Mouse (Mus musculus): ENCODE measurements around the gene Ndel1. TPM values are rescaled to one million over a fixed set of nuclear protein-coding genes. Genes with fewer than 3 reads are reported as not detected.

Gene Ndel1
- polyA plus RNA-seq, 1 experiment from 2014 or later: 67.7 TPM

- Histone ChIP-seq H3K27me3 (no peaks in the 10 kb centered on the region), H3K4me1 (no peaks in the 10 kb centered on the region), H3K9ac (no peak overlapping the region), H3K4me2 (no peak overlapping the region), H3K27ac (no peak overlapping the region), H3K4me3 (no peak overlapping the region), H3K9me3 (replicated peaks) (no peaks in the 10 kb centered on the region), H3K36me3 (ENCODE audit: poor library complexity, severe bottlenecking) (peaks cover 98% of the 10 kb centered on the region)
- ATAC-seq: no peak
- 93% methylated on average over 9 of the region's 9 CpGs for WGBS
Observed at GRCm38 (mm10) chr11:68787222-68787621, 84.4 kb downstream of the Ndel1 start.

GRCm38 (mm10) chr11:68785813-68786212, 85.8 kb downstream of the Ndel1 start:
- Histone ChIP-seq H3K36me3 (ENCODE audit: poor library complexity, severe bottlenecking) (peaks cover 98% of the 10 kb centered on the region), H3K9ac (no peak overlapping the region), H3K27me3 (no peaks in the 10 kb centered on the region), H3K4me3 (no peak overlapping the region), H3K27ac (no peak overlapping the region), H3K4me1 (no peaks in the 10 kb centered on the region), H3K9me3 (replicated peaks) (no peaks in the 10 kb centered on the region), H3K4me2 (no peak overlapping the region)
- no peak for ATAC-seq
- 88% methylated on average over 8 of the region's 8 CpGs for WGBS

- Histone ChIP-seq H3K9me3 (replicated peaks) (no peaks in the 10 kb centered on the region), H3K4me1 (peaks cover 13% of the 10 kb centered on the region), H3K4me3 (no peak overlapping the region), H3K4me2 (no peak overlapping the region), H3K27ac (no peak overlapping the region), H3K9ac (no peak overlapping the region), H3K36me3 (ENCODE audit: poor library complexity, severe bottlenecking) (peaks cover 84% of the 10 kb centered on the region), H3K27me3 (no peaks in the 10 kb centered on the region)
- ATAC-seq: no peak
- WGBS: 94% methylated on average over 9 of the region's 9 CpGs
Observed at GRCm38 (mm10) chr11:68782336-68782735, 89.3 kb downstream of the Ndel1 start.

GRCm38 (mm10) chr11:68780466-68781114, 91.1 kb downstream of the Ndel1 start:
- Histone ChIP-seq H3K9ac (no peak overlapping the region), H3K36me3 (ENCODE audit: poor library complexity, severe bottlenecking) (peaks cover 82% of the 10 kb centered on the region), H3K4me3 (no peak overlapping the region), H3K4me1 (peaks cover 13% of the 10 kb centered on the region), H3K4me2 (no peak overlapping the region), H3K27ac (no peak overlapping the region), H3K9me3 (replicated peaks) (no peaks in the 10 kb centered on the region), H3K27me3 (no peaks in the 10 kb centered on the region)
- WGBS: 86% methylated on average over 14 of the region's 14 CpGs
- no peak for ATAC-seq

- Histone ChIP-seq H3K4me2 (no peak overlapping the region), H3K27me3 (no peaks in the 10 kb centered on the region), H3K9me3 (replicated peaks) (no peaks in the 10 kb centered on the region), H3K9ac (no peak overlapping the region), H3K4me3 (no peak overlapping the region), H3K4me1 (peaks cover 13% of the 10 kb centered on the region), H3K36me3 (ENCODE audit: poor library complexity, severe bottlenecking) (peaks cover 82% of the 10 kb centered on the region), H3K27ac (no peak overlapping the region)
- 86% methylated on average over 10 of the region's 10 CpGs for WGBS
- ATAC-seq: no peak
Observed at GRCm38 (mm10) chr11:68779735-68780465, 91.8 kb downstream of the Ndel1 start.

- Histone ChIP-seq H3K36me3 (ENCODE audit: poor library complexity, severe bottlenecking) (peaks cover 81% of the 10 kb centered on the region), H3K27me3 (no peaks in the 10 kb centered on the region), H3K9me3 (replicated peaks) (no peaks in the 10 kb centered on the region), H3K27ac (no peak overlapping the region), H3K4me3 (no peak overlapping the region), H3K4me2 (no peak overlapping the region), H3K9ac (no peak overlapping the region), H3K4me1 (peaks cover 13% of the 10 kb centered on the region)
- no peak for ATAC-seq
Observed at GRCm38 (mm10) chr11:68778855-68779254, 92.8 kb downstream of the Ndel1 start.

- H3K36me3 ChIP-seq (ENCODE audit: poor library complexity, severe bottlenecking): peaks cover 83% of the 10 kb centered on the region
- no peak overlapping the region for H3K9ac ChIP-seq
- no peak overlapping the region for H3K4me2 ChIP-seq
- no peak overlapping the region for H3K4me3 ChIP-seq
- H3K9me3 ChIP-seq (replicated peaks): no peaks in the 10 kb centered on the region
- 88% methylated on average over 11 of the region's 11 CpGs for WGBS
- peaks cover 13% of the 10 kb centered on the region for H3K4me1 ChIP-seq
- no peaks in the 10 kb centered on the region for H3K27me3 ChIP-seq
- no peak for ATAC-seq
- no peak overlapping the region for H3K27ac ChIP-seq
Observed at GRCm38 (mm10) chr11:68777933-68778332, 93.7 kb downstream of the Ndel1 start.

- no peaks in the 10 kb centered on the region for H3K9me3 ChIP-seq (replicated peaks)
- H3K4me3 ChIP-seq: no peak overlapping the region
- no peak for ATAC-seq
- peaks cover 83% of the 10 kb centered on the region for H3K36me3 ChIP-seq (ENCODE audit: poor library complexity, severe bottlenecking)
- no peak overlapping the region for H3K27ac ChIP-seq
- H3K27me3 ChIP-seq: no peaks in the 10 kb centered on the region
- H3K9ac ChIP-seq: no peak overlapping the region
- peaks cover 13% of the 10 kb centered on the region for H3K4me1 ChIP-seq
- WGBS: 88% methylated on average over 7 of the region's 7 CpGs
- H3K4me2 ChIP-seq: no peak overlapping the region
Observed at GRCm38 (mm10) chr11:68776147-68776655, 95.5 kb downstream of the Ndel1 start.

Other genes starting within 250 kb of the Ndel1 start
- gene Myh10, start 180.3 kb downstream of the Ndel1 start, polyA plus RNA-seq (2015; fragmentation: Nextera tagmentation; extraction: Ambion mirVana): 108 and 122 TPM in 2 replicates
- 0.08 TPM in 1 of 2 replicates, not detected in the other for gene Rnf222, start 16.7 kb upstream of the Ndel1 start, polyA plus RNA-seq (2015; fragmentation: Nextera tagmentation; extraction: Ambion mirVana)
- gene Rpl26, start 29.7 kb upstream of the Ndel1 start, polyA plus RNA-seq (2015; fragmentation: Nextera tagmentation; extraction: Ambion mirVana): 787 and 887 TPM in 2 replicates
- gene Odf4, start 55.2 kb upstream of the Ndel1 start, polyA plus RNA-seq (2015; fragmentation: Nextera tagmentation; extraction: Ambion mirVana): 0.23 TPM in 1 of 2 replicates, not detected in the other
- 5.9 and 6.8 TPM in 2 replicates for gene Arhgef15, start 85.6 kb upstream of the Ndel1 start, polyA plus RNA-seq (2015; fragmentation: Nextera tagmentation; extraction: Ambion mirVana)
- 1.2 and 1.4 TPM in 2 replicates for gene Slc25a35, start 96.3 kb upstream of the Ndel1 start, polyA plus RNA-seq (2015; fragmentation: Nextera tagmentation; extraction: Ambion mirVana)
- gene Rangrf, start 103.3 kb upstream of the Ndel1 start, polyA plus RNA-seq (2015; fragmentation: Nextera tagmentation; extraction: Ambion mirVana): 46.8 and 49.3 TPM in 2 replicates
- 34.9 and 37.7 TPM in 2 replicates for gene Pfas, start 136.6 kb upstream of the Ndel1 start, polyA plus RNA-seq (2015; fragmentation: Nextera tagmentation; extraction: Ambion mirVana)
- gene Ctc1, start 144.1 kb upstream of the Ndel1 start, polyA plus RNA-seq (2015; fragmentation: Nextera tagmentation; extraction: Ambion mirVana): 55.6 and 67.4 TPM in 2 replicates
- 143 and 149 TPM in 2 replicates for gene Aurkb, start 173.8 kb upstream of the Ndel1 start, polyA plus RNA-seq (2015; fragmentation: Nextera tagmentation; extraction: Ambion mirVana)
- 6.6 and 7.9 TPM in 2 replicates for gene Borcs6, start 187.9 kb upstream of the Ndel1 start, polyA plus RNA-seq (2015; fragmentation: Nextera tagmentation; extraction: Ambion mirVana)
- 55.1 and 57.2 TPM in 2 replicates for gene Tmem107, start 198.9 kb upstream of the Ndel1 start, polyA plus RNA-seq (2015; fragmentation: Nextera tagmentation; extraction: Ambion mirVana)
- gene Vamp2, start 216.6 kb upstream of the Ndel1 start, polyA plus RNA-seq (2015; fragmentation: Nextera tagmentation; extraction: Ambion mirVana): 110 and 124 TPM in 2 replicates
- 6.0 and 6.4 TPM in 2 replicates for gene Per1, start 223.4 kb upstream of the Ndel1 start, polyA plus RNA-seq (2015; fragmentation: Nextera tagmentation; extraction: Ambion mirVana)
- 0.12 and 0.21 TPM in 2 replicates for gene Hes7, start 248.5 kb upstream of the Ndel1 start, polyA plus RNA-seq (2015; fragmentation: Nextera tagmentation; extraction: Ambion mirVana)